Mouse (Mus musculus) E14TG2a.4 (cell line): Measurements from ENCODE around the gene Slc19a3.
A peak's percentile ranks its signal among the peaks of the same experiment; 100 is the strongest.

Source experiments
- H3K27me3 ChIP-seq: 2 replicates; pipeline ENCODE4 v1.6.1; 2014; ENCODE audit warnings: low read length, control low read depth; ENCODE audit not compliant: insufficient read depth
- H3K36me3 ChIP-seq: 2 replicates; pipeline ENCODE4 v1.6.1; 2014; ENCODE audit warnings: low read length, control low read depth; ENCODE audit not compliant: insufficient read depth
- H3K4me1 ChIP-seq: replicated peaks from 2 replicates; pipeline ENCODE4 v1.6.1; 2014; ENCODE audit warnings: low read depth, low read length, control low read depth
- H3K4me3 ChIP-seq: replicated peaks from 2 replicates; pipeline ENCODE4 v1.5.1; 2014; ENCODE audit warnings: mild to moderate bottlenecking, low read length
- H3K9me3 ChIP-seq: 2 replicates; pipeline ENCODE4 v1.6.1; 2014; ENCODE audit warnings: low read length, control low read depth
- CTCF ChIP-seq: conservative IDR thresholded peaks from 2 replicates; pipeline ENCODE4 v1.5.1; 2014; ENCODE audit warnings: low read length
- NANOG ChIP-seq: IDR thresholded peaks from 2 replicates; pipeline ENCODE4 v1.6.1; 2014; ENCODE audit warnings: borderline replicate concordance, low read length, mixed read lengths
- POU5F1 ChIP-seq: IDR thresholded peaks from 2 replicates; pipeline ENCODE4 v1.6.1; 2014; ENCODE audit warnings: low read length, borderline replicate concordance

The Slc19a3 gene

DNA sequence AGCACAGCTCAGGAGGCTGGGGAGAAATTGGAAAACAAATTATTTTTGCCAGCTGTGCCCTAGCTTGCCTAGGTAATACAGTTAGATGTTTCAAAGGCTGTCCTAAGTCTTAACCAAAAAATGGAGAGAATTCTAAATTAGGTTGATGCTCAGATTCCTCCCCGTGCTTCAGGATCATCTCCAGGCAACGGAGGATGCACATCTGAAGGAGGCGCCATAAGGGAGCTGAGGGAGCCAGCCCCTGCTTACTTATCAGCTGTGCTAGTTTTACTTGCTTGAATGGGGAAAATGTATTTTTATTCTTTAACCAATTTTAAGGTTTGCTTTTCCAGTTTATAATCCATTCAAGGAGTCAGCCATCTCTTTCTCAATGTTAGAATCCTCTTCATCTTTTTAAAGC lies 44.3 kb downstream of the Slc19a3 start:
- Histone ChIP-seq H3K4me1 (no peaks in the 10 kb centered on the region), H3K36me3 (no peaks in the 10 kb centered on the region), H3K4me3 (no peak overlapping the region), H3K9me3 (no peaks in the 10 kb centered on the region), H3K27me3 (no peaks in the 10 kb centered on the region)
- TF ChIP-seq CTCF (no peak), POU5F1 (no peak), NANOG (no peak)

- H3K9me3 ChIP-seq, result no peaks in the 10 kb centered on the region
- H3K36me3 ChIP-seq, result no peaks in the 10 kb centered on the region
- TF ChIP-seq CTCF (no peak), NANOG (no peak), POU5F1 (no peak)
- no peak overlapping the region for H3K4me3 ChIP-seq
- H3K27me3 ChIP-seq, result no peaks in the 10 kb centered on the region
- no peaks in the 10 kb centered on the region for H3K4me1 ChIP-seq
Observed at GRCm38 (mm10) chr1:82992093-82992492, 46.2 kb downstream of the Slc19a3 start.

DNA sequence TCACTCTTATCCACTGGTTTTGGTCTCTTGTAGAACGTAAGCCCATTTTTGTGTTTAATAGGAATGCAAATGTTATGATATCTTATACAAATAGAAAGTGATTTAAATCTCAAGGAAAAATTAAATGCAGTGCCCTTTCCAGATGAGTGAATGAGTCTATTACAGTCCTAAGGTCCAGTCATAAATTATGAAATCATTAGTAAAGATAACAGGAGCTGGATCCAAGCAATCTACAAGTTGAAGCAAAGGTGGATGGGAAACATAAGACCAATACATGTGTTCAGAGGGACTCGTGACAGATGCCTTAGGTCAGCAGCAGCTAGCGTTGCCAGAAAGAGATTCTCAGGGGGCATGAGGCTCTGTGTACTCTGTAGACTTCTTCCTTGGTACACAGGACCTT lies 46.7 kb downstream of the Slc19a3 start:
- TF ChIP-seq CTCF, result no peak
- no peak for TF ChIP-seq NANOG
- no peak for TF ChIP-seq POU5F1
- Histone ChIP-seq H3K9me3 (no peaks in the 10 kb centered on the region), H3K36me3 (no peaks in the 10 kb centered on the region), H3K4me3 (no peak overlapping the region), H3K4me1 (no peaks in the 10 kb centered on the region), H3K27me3 (no peaks in the 10 kb centered on the region)

- Histone ChIP-seq H3K4me3 (no peak overlapping the region), H3K36me3 (no peaks in the 10 kb centered on the region), H3K9me3 (no peaks in the 10 kb centered on the region), H3K4me1 (no peaks in the 10 kb centered on the region), H3K27me3 (no peaks in the 10 kb centered on the region)
- TF ChIP-seq CTCF (no peak), NANOG (no peak), POU5F1 (no peak)
Observed at GRCm38 (mm10) chr1:82991062-82991461, 47.2 kb downstream of the Slc19a3 start.

GRCm38 (mm10) chr1:82987530-82988198 lies 50.6 kb downstream of the Slc19a3 start:
- TF ChIP-seq CTCF (peak; percentile 89), POU5F1 (no peak)
- H3K27me3 ChIP-seq, result no peaks in the 10 kb centered on the region
- peaks cover 8% of the 10 kb centered on the region for H3K9me3 ChIP-seq
- no peaks in the 10 kb centered on the region for H3K36me3 ChIP-seq
- no peak overlapping the region for H3K4me3 ChIP-seq
- H3K4me1 ChIP-seq, result no peaks in the 10 kb centered on the region

DNA sequence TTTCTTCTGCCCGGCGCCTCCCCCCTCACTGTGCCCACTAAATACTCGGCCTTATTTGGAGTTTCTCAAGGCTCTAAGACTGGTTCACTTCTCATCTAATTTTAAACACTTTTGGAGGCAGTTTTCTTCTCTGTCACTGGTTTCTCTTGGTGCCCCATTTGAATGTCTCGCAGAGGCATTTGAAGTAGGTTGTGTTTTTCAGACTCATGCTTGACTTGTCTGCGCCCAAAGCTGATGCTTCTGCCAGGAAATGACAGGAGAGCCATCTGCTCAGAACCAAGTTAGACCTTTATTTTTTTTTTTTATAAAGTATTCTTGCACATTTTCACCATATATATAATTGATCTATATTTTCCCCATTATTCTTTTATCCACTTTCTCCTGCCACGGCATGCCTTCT lies 51.5 kb downstream of the Slc19a3 start:
- Histone ChIP-seq H3K36me3 (no peaks in the 10 kb centered on the region), H3K27me3 (no peaks in the 10 kb centered on the region), H3K4me3 (no peak overlapping the region), H3K4me1 (no peaks in the 10 kb centered on the region), H3K9me3 (peaks cover 8% of the 10 kb centered on the region)
- TF ChIP-seq CTCF, result no peak
- TF ChIP-seq POU5F1, result no peak
- TF ChIP-seq NANOG, result no peak

DNA sequence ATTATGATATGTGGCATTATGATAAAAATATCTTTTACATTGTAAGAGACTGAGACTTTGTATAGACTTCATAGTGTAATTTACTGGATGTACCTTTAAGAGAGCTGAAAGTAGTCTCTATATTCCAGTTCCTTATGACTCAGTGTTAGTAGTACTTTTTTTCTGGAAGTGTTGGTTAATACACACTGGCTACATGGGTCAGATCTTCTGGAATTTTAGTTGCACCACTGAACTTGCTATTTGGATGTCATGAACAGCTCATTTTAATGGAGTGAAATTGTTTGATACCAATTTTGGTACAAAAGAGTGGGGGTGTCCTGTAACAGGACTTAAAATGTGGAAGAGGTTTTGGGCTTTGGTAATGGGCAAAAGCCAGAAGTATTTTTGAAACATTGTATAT lies 60.4 kb downstream of the Slc19a3 start:
- Histone ChIP-seq H3K9me3 (no peaks in the 10 kb centered on the region), H3K4me1 (no peaks in the 10 kb centered on the region), H3K36me3 (no peaks in the 10 kb centered on the region), H3K27me3 (no peaks in the 10 kb centered on the region), H3K4me3 (no peak overlapping the region)
- no peak for TF ChIP-seq NANOG
- no peak for TF ChIP-seq POU5F1

DNA sequence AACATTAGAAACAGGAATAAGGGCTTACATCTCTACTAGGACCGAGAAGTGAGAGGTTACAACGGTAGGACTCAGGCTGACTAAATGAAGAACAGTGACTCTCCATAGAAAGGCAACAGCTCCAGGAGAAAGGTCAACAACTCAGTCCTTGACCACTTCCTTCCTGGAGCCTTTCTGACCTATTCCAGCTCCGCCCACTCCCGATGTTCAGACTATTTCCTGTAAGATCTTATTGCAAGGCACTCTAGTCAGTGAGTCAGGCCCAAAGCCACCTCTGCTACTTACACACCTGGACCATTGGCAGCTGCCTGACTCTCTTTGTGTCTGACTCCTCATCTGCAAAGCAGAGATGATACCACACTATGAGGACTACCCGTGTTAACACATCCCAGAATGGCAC lies 62.5 kb downstream of the Slc19a3 start:
- Histone ChIP-seq H3K36me3 (no peaks in the 10 kb centered on the region), H3K4me3 (no peak overlapping the region), H3K4me1 (no peaks in the 10 kb centered on the region), H3K27me3 (no peaks in the 10 kb centered on the region), H3K9me3 (no peaks in the 10 kb centered on the region)
- no peak for TF ChIP-seq POU5F1

DNA sequence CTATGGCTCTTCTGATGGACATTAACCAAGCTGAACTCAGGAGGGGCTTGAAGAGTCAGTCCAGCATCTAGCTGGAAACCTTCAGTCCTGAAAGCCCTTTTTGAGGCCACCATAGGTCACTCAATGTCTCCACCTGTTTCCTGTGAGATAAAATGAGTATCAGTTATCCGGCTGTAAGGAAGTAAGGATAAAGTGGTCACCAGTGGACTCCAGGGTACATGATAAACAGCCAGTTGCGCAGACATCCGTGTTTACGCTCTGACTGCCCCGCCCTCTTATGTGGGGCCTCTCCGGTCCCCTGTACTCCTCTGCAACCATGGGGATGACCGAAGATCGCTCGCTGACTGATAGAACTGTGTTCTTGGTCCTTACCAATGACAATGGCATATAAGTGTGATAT lies 63.9 kb downstream of the Slc19a3 start:
- Histone ChIP-seq H3K9me3 (no peaks in the 10 kb centered on the region), H3K4me1 (no peaks in the 10 kb centered on the region), H3K4me3 (no peak overlapping the region), H3K36me3 (no peaks in the 10 kb centered on the region), H3K27me3 (no peaks in the 10 kb centered on the region)
- TF ChIP-seq NANOG (no peak), POU5F1 (no peak), CTCF (no peak)
